Mouse (Mus musculus): Measurements from ENCODE around the gene Grhl3.

Gene Grhl3

DNA sequence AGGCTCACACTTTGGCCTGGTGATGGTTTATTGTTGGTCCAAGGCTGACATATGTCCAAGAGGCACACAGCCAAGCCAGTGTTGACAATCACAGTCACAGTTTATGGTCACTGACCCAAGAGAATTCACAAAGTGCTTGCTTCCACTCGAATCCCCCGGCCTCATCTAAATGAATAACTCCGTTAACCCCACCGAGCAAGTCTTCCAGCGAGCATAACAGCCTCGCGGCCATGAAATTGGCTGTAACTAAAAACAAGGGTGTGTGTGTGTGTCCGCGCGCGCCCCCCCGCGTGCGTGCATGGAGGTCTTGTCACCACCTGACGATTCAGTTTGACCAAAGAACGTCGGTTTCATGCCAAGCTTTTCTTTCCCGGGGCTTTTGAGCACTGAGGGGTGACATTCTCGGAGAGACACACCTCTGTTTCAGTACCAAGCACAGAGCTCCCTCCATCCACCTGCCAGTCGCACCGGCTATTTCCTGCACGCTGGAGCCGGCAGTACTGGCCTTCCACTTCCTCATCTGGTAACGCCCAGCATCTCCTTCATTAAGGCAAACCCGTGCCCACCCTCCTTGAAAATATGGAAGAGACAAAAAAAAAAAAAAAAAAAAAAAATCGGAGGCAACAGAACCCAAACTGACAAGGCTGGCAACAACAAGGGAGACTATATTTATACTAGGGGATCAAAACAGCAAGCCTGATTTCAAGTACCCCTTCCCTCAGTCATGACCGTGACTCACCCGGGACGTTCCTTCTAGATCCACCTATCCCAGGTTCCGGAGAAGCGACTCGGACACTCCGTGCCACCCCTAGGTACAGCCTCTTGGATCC, 79.5 kb downstream of the Grhl3 start:
- no peak for DNase-seq (ENCODE audit: low spot score)

DNA sequence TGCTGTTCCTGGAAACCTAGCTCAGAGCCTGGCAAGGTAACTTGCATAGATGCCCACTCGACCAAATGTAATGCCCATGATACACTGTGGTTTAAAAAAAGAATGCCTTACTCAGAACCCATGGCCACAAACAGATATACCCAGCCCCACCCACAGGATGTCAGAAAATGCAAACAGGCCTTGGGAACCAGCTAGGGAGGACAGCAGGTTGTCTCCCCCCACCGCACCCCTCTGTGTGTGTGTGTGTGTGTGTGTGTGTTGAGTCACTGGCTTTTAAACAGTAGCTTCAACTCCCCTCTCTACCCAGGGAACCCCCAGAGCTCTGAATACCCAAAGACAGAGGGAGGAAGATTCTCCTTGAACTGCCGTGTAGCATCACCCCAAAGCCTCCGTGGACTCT, 80.2 kb downstream of the Grhl3 start:
- DNase-seq (ENCODE audit: low spot score): no peak
